Mouse (Mus musculus) adrenal gland, adult (tissue): ENCODE results near the gene St6galnac4.
A peak's percentile ranks its signal among the peaks of the same experiment; 100 is the strongest.

Experiments used
- DNase-seq, 2 experiments: peaks; one replicate each; pipeline ENCODE4 v3.0.0; 2022 to 2023; ENCODE audit warnings: low spot score in 1 of 2; ENCODE audit not compliant: inconsistent age in 2 of 2

St6galnac4 gene

GRCm38 (mm10) chr2:32599409-32599808 lies 12.5 kb downstream of the St6galnac4 start, which contains the start of gene St6galnac6:
Gene St6galnac6, plus strand, starts transcription at chr2:32599709.
- DNase-seq = no peak

DNA sequence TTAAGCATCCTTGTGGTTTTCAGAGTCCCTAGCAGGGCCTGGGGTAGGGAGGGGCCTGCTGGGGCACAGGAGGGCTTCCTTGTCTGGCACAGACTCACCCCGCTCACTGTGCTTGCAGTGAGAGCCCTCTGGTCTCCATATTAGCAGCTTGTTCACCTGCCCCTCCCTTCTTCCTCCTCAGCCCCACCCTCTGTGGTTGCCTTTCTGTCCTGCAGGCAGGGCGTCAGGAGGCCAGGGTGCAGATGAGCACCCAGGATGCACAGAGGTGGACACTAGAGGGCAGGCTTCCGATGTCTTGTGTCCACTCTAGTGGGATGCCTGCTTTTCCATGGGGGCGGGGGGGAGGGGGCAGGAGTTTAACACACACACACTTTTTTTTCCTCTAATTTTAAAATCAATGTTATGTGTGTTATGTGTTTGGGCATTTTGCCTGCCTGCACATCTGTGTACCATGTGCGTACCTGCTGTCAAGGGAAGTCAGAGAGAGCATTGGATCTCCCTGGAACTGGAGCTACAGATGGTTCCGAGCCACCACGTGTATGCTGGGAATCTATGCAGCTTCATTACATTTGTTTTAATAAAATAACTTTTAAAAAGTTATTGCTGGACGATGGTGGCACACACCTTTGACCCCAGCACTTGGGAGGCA lies 14.6 kb downstream of the St6galnac4 start:
- peak; percentile 49 to 73 for DNase-seq

DNA sequence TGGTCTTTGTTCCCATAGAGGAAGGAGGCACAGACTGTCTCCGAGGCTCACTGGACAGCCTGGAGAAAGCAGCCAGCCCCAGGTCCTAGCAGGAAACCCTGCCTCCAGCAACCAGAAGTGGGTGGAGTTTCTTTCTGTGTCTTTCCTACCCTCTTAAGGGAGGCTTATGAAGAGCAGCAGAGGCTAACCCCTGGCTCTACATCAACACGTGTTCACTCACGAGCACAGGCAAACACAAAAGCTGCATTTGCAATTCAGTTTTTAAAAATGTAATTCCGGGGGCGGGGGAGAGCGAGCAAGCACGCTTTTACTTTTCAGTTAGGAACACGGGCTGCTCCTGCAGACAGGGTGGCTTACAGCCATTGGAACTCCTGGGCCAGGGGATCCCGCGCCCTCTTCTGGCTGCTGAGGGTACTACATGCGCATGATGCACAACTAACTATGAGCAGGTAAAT lies 15.7 kb downstream of the St6galnac4 start:
- peak; percentile 88 to 97 for DNase-seq

DNA sequence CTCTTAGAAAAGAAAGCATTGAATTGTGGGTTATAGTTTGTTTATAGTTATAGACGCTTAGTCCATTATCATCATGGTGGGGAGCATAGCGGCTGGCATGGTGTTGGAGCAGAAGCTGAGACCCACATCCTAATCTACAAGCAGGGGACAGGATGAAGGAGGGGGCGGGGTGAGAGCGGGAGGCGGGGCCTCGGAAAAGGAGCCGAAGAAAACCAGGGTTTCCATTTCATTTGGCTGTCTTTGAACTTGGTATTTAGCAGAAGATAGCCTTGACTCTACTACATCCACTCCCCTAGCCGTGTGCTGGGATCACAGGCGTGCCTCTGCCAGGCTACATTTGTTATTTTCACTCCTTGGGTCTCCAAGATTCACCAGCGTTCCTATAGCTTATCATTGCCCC lies 17.7 kb downstream of the St6galnac4 start:
- DNase-seq = no peak

- peak; percentile 91 to 94 for DNase-seq
Observed at GRCm38 (mm10) chr2:32606161-32607142, 19.6 kb downstream of the St6galnac4 start.

DNA sequence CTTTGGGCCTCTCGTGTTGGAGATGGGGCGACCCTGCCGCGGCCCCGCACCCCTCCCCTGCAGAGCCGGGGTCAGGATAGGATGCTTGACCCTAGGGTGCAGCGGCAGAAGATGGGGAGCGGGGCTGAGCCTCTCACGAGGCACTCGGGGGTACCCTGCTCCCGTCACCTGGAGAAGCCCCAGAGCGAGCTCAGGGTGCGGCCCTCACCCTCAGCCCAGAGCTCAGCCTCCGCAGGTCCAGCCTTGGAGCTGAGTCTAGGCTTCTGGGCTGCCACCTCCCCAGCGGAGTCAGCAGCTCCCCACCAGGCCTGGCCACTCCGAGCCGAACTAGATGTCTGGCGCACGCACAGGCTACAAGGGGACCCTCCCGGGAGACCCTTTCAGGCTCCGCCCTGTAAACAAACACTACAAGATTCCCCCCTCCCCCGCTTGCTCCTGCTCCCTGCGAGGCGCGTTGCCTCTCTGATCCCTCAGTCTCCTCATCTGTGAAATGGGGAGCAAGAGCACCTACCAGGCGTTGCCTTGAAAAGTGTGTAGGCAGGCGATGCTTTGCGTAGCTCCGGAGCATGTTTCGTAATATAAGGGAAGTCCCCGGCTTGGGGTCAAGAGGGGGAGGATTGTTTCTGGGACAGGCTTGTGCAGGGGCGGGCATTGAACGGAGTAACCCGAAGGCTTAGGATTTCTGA lies 20.5 kb downstream of the St6galnac4 start:
- DNase-seq = peak; percentile 66 to 85

- DNase-seq = peak; percentile 88 to 96
Observed at GRCm38 (mm10) chr2:32608141-32608777, 21.4 kb downstream of the St6galnac4 start.

DNA sequence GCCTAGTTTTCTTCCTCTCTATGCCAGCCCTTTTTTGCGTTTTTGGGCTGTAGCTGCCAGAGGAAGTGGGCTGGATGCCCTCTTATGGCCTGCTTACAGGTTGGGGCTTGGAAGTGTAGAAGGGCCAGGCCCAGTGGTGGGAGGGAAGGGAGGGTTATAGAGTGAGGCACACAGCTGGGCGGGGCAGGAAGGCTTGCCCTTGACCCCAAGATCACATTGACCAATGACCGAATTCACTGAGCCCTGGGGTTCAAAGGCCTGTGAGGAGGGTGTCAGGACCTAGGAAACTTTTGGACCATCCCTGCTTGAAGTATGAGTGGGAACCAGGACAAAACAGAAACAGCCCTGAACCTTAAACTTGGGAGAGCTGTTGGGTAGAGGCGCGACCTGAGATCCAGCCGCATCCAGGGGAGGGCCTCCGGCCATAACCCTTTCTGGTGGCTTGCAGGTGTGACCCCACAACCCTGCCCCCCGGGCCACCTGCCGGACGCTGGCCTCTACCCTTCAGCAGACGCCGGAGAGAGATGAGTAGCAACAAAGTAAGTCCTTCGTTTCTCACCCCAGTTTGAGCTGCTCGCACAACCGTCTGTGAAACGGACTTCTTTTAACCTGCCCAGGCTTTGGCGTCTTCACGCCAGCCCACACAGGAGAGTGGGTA lies 22.0 kb downstream of the St6galnac4 start:
- DNase-seq = peak in 1 of 2 experiments; percentile 54

DNA sequence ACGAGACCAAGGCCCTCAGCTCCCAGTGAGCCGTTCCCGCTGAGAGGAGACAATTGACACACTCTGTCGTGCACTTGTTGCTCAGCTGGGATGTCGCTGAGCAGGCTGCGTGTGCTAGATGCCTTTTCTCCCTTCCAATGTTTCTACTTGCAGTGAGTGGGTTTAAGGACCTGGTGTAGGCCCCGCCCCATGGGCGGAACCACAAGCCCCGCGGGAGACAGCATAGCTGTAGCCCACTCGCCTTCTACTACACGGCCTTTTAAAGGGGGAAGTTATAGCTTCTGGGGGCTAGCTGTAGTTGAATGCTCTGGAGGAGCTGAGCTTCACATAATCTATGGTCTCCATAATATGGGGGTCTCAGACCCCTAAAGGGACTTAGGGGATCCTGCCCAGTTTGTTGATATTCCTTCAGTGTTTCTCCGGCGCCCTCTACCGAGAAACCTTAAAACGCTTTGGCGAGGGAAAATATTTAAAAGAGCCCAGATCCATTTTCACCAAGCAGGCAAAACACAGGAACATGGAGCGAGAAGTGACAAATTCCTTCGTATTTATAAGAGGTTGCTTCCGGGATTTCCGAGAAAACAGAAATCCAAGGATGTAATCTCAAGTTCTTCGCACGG lies 23.8 kb downstream of the St6galnac4 start:
- DNase-seq = peak; percentile 31 to 83

- no peak for DNase-seq
Observed at GRCm38 (mm10) chr2:32612274-32612673, 25.4 kb downstream of the St6galnac4 start.

- no peak for DNase-seq
Observed at GRCm38 (mm10) chr2:32617109-32617508, 30.2 kb downstream of the St6galnac4 start.

- DNase-seq = no peak
Observed at GRCm38 (mm10) chr2:32617601-32618000, 30.7 kb downstream of the St6galnac4 start.

- no peak for DNase-seq
Observed at GRCm38 (mm10) chr2:32618051-32618450, 31.2 kb downstream of the St6galnac4 start.

DNA sequence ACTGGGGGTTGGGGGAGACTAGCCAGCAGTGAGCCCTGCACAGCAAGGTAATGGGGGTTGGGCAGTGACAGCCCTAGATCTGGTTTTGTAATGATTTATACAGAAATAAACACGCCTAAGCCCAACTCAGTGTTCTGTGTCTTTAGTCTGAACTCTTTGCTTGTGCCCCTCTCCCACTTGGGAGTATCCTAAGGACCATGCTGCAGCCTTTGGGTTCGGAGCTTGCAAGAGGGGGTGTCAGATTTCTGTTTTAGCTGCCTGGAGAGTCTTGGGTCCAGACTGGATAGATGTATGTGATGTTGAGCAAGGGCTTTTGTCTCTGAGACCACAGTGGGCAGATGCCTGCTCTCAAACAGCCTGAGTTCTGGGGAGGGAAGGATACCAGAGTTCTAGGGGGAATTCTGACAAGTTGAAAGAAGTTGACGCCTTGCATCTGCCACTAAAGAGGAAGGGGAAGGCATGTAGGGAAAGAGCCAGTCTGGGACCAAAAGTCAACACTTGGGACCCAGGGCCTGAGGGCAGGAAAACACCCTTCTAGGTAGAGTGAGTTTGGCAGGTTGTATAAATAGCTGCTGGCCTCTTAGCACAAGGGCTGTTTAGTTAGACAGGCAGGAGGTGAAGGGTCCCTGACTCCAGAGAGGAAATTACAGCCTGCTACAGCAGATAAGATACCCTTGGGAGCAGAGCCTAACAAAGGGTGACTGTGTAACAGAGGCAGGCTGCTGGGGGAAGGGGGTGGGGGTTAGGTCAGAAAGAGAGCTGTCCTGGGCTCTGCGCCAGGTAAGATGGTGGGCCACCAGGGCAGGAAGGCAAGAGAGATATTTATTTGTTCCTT lies 34.0 kb downstream of the St6galnac4 start:
- DNase-seq = peak; percentile 68 to 80

DNA sequence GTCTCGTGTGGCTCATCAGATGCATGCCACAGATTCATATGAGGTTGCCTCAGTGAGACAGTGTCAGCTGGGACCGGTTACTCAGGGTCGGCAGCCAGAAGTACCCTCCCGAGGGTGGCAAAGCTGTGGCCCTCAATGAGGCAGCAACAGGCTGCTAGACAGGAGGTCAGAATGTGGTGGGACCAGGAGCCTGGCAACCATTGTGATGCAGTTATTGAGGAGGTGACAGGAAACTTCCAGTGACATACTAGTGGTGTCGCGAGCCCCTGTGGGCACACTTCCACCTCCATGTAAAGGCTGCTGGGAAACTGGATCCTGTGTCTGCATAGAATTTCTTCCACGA lies 34.6 kb downstream of the St6galnac4 start, which contains the start of gene Ak1:
Gene Ak1, plus strand, starts transcription at position 242 of the 343 bp plus-strand sequence.
- no peak for DNase-seq

DNA sequence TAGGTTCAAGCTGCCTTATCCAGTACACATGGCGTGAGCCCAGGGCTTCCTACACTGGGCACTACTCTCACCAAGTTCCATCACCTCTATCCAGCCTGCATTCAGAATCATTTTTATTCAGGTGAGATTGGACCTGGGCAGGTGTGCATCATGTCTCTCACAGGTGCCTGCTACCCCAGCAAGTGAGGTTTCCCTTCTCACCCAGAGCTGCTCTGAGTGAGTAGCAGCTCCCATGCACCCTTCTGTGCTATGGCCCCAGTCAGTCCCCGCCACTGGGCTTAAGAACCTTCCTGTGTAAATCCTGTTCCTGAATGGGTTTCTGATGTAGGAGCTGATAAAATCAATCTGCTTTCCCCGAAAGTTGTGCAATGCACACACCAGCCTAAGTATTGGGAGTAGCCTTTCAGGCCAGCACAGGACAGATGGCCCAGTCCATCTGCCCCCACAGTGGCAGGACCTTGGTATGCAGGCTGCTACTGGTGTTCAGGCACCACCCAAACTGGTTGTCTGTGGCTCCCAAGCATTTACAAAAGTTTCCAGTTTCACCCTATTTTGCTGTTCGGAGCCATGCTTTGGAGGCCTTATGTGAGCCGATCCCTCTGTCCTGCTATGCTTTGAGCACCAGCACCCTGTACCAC lies 37.3 kb downstream of the St6galnac4 start:
- peak in 1 of 2 experiments; percentile 19 for DNase-seq

DNA sequence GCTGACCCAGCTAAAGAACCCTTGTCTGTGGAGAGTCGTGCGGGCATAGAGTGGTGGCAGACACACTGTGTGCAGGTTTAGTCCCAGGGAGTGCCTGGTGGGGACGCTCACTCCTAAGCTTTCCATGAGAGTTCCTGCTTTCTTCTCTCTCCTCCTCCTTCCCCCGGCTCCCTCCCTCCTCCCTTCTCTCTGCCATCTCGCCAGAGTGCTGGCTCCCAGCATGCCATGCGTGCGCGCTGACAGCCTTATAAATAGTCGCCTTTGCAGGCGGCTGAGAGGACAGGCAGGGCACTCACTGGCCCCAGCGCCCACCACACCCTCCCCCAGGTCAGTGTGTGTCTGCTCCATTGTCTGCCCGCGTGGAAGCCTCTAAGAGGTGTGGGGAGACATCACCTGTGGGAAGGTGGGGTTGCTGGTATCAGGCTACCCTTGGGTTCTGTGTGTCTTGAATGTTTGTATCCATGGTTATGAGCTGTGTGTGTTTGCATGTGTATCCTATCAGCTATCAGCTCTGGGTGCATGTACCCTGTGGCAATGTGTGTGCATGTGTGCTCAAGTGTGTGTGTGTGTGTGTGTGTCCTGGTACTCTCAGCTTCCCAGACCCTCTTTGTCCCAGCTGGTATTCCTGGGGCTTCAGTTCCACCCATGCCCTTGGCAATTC lies 38.4 kb downstream of the St6galnac4 start:
- DNase-seq = peak; percentile 84 to 91
